Mouse (Mus musculus) frontal cortex, postnatal 36 days (tissue): ENCODE measurements around the gene Mettl16.

Experiments
- DNase-seq, 2 experiments: peaks; one replicate each; pipeline ENCODE4 v3.0.0; 2022; ENCODE audit warnings: low spot score in 2 of 2

Mettl16 gene

GRCm38 (mm10) chr11:74845784-74846183 lies 75.2 kb downstream of the Mettl16 start:
- no peak for DNase-seq

GRCm38 (mm10) chr11:74847919-74848521 lies 77.4 kb downstream of the Mettl16 start:
- peak; percentile 73 to 79 for DNase-seq

GRCm38 (mm10) chr11:74850998-74851661 lies 80.5 kb downstream of the Mettl16 start:
- DNase-seq = no peak

- no peak for DNase-seq
Measured at GRCm38 (mm10) chr11:74857756-74858155, 87.1 kb downstream of the Mettl16 start.

- no peak for DNase-seq
Measured at GRCm38 (mm10) chr11:74862129-74862528, 91.5 kb downstream of the Mettl16 start.

GRCm38 (mm10) chr11:74863471-74863870 lies 92.8 kb downstream of the Mettl16 start:
- no peak for DNase-seq

- no peak for DNase-seq
Measured at GRCm38 (mm10) chr11:74864421-74864820, 93.8 kb downstream of the Mettl16 start.

GRCm38 (mm10) chr11:74865252-74865651 lies 94.6 kb downstream of the Mettl16 start:
- no peak for DNase-seq

- DNase-seq = peak in 1 of 2 experiments; percentile 47
Measured at GRCm38 (mm10) chr11:74866640-74867039, 96.0 kb downstream of the Mettl16 start.

- DNase-seq = no peak
Measured at GRCm38 (mm10) chr11:74867181-74867580, 96.6 kb downstream of the Mettl16 start.

GRCm38 (mm10) chr11:74868046-74868760 lies 97.6 kb downstream of the Mettl16 start:
- no peak for DNase-seq

GRCm38 (mm10) chr11:74869603-74870002 lies 99.0 kb downstream of the Mettl16 start:
- DNase-seq = no peak

GRCm38 (mm10) chr11:74870544-74870943 lies 99.9 kb downstream of the Mettl16 start:
- no peak for DNase-seq

- DNase-seq = peak; percentile 62 to 67
Measured at GRCm38 (mm10) chr11:74870991-74871622, 100.5 kb downstream of the Mettl16 start.

- peak; percentile 38 to 43 for DNase-seq
Measured at GRCm38 (mm10) chr11:74874630-74875029, 104.0 kb downstream of the Mettl16 start.

GRCm38 (mm10) chr11:74876801-74877200 lies 106.2 kb downstream of the Mettl16 start:
- peak; percentile 54 to 67 for DNase-seq
